Mouse (Mus musculus) liver (tissue): Measurements from ENCODE around the gene Ccdc34.

Experiments used
- DNase-seq: peaks from one replicate; pipeline ENCODE4 v3.0.0-alpha.2; 2020; ENCODE audit warnings: mixed read lengths

Ccdc34 gene

GRCm38 (mm10) chr2:110017616-110018505, at the start of gene Ccdc34:
Gene Ccdc34 (plus strand): TSS chr2:110017817.
- DNase-seq: peak; percentile 93

GRCm38 (mm10) chr2:109969381-109969780, 48.2 kb upstream of the Ccdc34 start:
- no peak for DNase-seq

- DNase-seq: no peak
Measured at GRCm38 (mm10) chr2:109969926-109970532, 47.6 kb upstream of the Ccdc34 start.

- DNase-seq: no peak
Measured at GRCm38 (mm10) chr2:109970744-109971410, 46.7 kb upstream of the Ccdc34 start.

GRCm38 (mm10) chr2:109972310-109972709, 45.3 kb upstream of the Ccdc34 start:
- no peak for DNase-seq

GRCm38 (mm10) chr2:109972922-109973321, 44.7 kb upstream of the Ccdc34 start:
- no peak for DNase-seq

- DNase-seq: no peak
Measured at GRCm38 (mm10) chr2:109974807-109975206, 42.8 kb upstream of the Ccdc34 start.

- DNase-seq: no peak
Measured at GRCm38 (mm10) chr2:109976181-109976580, 41.4 kb upstream of the Ccdc34 start.

- no peak for DNase-seq
Measured at GRCm38 (mm10) chr2:109977322-109977721, 40.3 kb upstream of the Ccdc34 start.

- DNase-seq: peak; percentile 32
Measured at GRCm38 (mm10) chr2:109979209-109979608, 38.4 kb upstream of the Ccdc34 start.

- no peak for DNase-seq
Measured at GRCm38 (mm10) chr2:109983435-109983834, 34.2 kb upstream of the Ccdc34 start.

GRCm38 (mm10) chr2:109984930-109985329, 32.7 kb upstream of the Ccdc34 start:
- no peak for DNase-seq

GRCm38 (mm10) chr2:109985560-109985959, 32.1 kb upstream of the Ccdc34 start:
- no peak for DNase-seq

- no peak for DNase-seq
Measured at GRCm38 (mm10) chr2:109986036-109986785, 31.4 kb upstream of the Ccdc34 start.

- DNase-seq: no peak
Measured at GRCm38 (mm10) chr2:109987946-109988345, 29.7 kb upstream of the Ccdc34 start.

- no peak for DNase-seq
Measured at GRCm38 (mm10) chr2:109989196-109989595, 28.4 kb upstream of the Ccdc34 start.

GRCm38 (mm10) chr2:109989679-109990473, 27.7 kb upstream of the Ccdc34 start:
- DNase-seq: no peak

GRCm38 (mm10) chr2:109991754-109992153, 25.9 kb upstream of the Ccdc34 start:
- no peak for DNase-seq

GRCm38 (mm10) chr2:109992448-109993073, 25.1 kb upstream of the Ccdc34 start:
- no peak for DNase-seq

- no peak for DNase-seq
Measured at GRCm38 (mm10) chr2:109993404-109993803, 24.2 kb upstream of the Ccdc34 start.

GRCm38 (mm10) chr2:109995061-109995460, 22.6 kb upstream of the Ccdc34 start:
- no peak for DNase-seq

- no peak for DNase-seq
Measured at GRCm38 (mm10) chr2:109996411-109996810, 21.2 kb upstream of the Ccdc34 start.
